Mouse (Mus musculus): Measurements from ENCODE around the gene Ckap5.

The Ckap5 gene

DNA sequence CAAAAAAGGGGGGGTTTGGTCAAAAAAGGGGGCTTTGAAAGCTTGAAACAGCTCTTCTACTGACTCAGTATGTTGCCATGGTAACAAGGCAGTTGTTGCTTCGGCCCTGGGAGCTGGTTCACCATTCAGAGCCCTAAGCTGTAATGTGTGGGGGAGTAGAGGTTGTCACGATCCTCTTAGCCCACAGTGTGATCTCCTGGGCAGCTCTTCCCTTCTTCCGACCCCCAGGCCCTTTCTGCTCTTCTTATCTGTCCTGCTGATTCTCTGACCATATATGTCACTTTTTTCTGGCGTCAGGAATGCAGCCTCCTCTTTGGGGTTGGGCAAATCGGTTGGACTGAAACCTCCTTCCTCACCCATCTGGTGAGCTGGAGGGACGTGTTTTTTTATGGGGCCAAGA, 126.3 kb downstream of the Ckap5 start:
- no peak for DNase-seq (ENCODE audit: low spot score)

DNA sequence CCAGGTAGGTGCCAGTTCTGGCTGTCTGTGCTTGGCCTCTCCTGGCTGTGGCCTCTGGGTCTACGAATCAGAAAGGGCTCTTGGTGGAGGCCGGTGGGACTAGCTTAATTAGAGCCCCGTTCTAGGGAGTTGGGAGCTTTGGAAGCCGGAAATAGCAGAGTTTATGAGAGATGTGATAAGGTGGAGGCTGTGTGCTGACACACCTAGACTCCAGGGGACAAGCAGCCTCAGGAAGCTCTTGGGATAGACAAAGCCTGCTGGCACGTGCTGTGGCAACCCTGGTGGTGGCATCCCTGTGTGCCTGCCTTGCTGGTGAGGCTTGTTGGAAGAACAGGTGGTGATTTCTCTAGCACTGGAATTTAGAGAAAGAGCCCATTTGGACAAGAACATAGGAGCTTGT, 128.8 kb downstream of the Ckap5 start:
- no peak for DNase-seq (ENCODE audit: low spot score)

DNA sequence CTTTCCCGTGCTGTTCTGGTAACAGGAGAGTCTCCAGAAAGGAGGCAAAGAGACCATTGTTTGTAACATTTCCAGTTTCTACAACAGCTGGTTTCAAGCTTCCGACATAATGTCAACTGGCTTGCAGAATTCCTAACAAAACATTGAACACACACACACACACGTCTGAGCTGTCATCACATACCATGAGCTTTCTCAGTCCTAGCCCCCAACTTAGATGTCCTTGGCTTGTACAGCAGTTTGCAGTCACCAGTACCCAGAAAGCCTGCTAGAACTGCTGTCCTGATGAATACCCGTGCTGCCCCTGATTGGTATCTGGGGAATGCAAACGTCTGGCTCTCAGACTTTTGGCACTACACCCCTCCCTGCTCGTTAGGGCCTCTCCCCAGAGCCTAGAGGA, 129.3 kb downstream of the Ckap5 start:
- DNase-seq (ENCODE audit: low spot score) = no peak

DNA sequence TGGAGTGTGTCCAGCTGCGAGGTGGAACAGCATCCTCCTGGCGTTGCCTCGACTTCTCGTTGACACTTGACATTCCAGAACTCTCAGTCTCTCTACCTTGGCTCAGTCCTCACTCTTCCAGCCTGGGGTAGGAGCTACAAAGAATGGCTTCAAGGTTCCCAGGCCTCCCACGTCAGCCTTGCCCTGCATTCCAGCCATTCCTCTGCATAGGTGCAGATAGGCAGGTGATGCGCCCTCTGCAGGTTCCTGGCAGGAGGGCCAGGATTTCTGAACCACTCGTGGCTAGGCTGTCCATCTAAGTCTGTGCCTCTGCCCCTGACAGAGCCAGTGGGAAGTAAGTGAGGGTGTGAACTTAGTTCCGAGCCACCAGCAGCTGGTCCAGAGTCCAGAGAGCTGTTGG, 130.2 kb downstream of the Ckap5 start:
- DNase-seq (ENCODE audit: low spot score) = no peak

DNA sequence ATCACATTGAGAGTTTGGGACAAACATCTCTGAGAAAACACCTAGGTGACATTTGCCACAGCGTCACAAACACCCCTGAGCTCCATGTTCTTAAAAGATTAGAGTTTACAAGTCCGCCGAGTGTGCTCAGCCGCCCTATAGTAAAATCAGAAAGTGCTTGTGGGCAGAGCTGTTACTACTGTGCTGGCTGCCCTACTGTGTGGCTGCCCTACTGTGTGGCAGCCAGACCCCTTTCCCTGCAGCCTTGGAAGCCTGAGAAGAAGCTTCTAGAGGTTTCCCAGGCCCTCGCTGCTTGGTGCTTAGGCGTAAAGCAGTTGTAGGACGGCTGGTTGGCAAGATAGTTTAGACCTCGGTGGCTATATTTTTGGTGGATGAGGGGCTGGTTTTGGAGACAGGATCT, 133.1 kb downstream of the Ckap5 start:
- no peak for DNase-seq (ENCODE audit: low spot score)

DNA sequence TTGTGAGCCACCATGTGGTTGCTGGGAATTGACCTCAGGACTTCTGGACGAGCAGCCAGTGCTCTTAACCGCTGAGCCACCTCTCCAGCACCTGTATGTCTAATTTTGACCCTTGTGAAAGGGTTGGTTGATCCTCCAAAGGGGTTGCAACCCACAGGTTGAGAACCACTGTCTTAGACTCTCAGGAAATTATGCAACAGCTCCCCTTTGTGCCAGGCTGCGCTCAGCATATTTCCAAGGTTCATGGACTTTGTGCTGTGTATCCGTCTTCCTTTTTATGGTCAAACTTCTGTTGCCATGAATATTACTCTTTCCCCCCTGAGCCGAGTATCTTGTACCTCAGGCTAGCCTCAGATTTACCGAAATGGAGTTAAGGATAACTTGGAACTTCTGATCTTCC, 134.4 kb downstream of the Ckap5 start:
- no peak for DNase-seq (ENCODE audit: low spot score)

DNA sequence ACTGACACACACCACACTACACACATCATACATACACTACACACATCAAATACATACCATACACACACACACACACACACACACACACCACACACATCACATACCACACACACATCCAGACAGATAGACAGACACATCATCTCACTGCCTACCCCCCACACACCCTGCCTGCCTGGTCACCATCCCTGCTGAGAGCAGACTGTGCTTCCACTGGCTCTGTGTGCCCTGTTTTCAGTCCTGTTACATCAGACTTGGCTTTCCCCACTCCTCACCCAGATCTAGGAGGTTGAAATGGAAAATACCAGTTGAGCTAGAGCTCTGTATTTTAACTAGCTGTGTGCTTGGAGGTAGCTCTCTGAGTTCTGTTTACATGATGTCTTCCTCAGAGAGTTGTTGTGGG, 138.2 kb downstream of the Ckap5 start:
- DNase-seq (ENCODE audit: low spot score) = no peak

DNA sequence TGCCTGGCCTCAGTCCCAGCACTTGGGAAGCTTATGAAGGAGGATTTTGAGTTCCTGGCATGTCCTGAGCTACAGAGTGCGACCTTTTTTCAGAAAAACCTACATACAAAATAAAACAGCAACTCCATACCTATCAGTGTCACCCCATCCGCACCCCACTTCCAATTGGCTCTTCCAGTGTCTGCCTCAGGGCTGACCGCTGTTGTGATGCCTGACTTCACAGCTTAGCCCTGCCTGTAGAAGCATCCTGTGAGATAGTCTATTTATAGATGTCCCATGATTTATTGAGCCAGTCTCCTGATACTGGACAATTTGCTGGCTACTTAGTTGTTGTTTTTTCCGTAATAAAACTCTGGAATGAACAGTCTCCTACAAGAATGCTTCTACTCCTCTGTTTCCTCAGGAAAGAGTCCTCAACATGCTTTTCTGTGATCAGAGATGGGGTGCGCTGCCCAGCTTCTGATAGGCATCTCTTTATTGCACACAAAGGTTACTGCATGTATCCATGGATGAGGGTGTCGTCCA, 139.9 kb downstream of the Ckap5 start:
- no peak for DNase-seq (ENCODE audit: low spot score)

DNA sequence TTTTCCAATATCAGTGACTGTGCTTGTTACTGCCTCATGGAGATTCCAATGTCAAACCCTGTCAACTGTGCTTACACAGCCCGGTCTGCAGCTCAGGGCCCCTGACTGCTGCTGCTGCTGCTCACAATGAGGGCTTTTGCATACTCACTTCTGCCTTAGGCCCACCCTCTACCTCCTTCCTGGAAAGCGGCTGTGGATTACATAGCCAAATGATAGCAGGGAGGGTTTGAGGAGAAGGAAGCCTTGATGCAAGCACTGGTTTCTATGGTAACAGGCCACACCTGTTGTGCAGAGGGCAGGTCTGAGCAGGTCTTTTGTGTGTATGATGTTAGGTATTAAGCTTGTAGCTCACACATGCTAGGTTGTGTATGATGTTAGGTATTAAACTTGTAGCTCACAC, 141.2 kb downstream of the Ckap5 start:
- DNase-seq (ENCODE audit: low spot score) = no peak

DNA sequence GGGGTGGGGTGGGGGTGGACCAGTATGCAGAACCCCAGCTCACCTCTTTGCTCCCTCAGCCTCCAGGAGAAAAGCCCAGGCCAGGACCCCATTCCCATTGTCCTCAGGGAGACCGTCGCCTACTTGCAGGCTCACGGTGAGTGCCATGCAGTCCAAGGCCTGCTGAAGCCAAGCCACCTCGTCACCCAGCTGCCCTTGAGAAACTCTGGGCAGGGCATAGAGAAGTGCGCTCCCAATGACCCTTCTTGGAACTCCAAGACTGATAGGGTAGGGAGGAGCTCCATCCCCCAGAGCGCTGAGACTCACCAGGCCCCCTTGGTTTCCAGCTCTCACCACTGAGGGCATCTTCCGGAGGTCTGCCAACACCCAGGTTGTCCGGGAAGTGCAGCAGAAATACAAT, 142.8 kb downstream of the Ckap5 start:
- DNase-seq (ENCODE audit: low spot score) = no peak

DNA sequence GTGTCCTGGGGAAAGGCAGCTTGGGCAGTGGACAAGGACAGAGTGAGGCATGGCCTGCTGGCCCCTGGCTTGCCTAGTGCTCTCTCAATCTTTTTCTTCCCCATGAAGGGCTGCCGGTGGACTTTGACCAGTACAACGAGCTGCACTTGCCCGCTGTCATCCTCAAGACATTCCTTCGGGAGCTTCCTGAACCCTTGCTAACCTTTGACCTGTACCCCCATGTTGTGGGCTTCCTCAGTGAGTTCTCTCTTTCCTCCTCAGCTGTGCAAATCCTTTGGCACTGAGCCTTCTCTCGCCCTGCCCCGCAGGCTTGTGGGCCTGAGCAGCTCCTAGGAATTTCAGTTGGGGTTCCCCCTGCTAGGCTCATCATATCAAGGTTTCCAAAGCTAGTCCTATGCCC, 143.5 kb downstream of the Ckap5 start:
- DNase-seq (ENCODE audit: low spot score) = no peak
